Mouse (Mus musculus) liver, embryonic 16.5 days (tissue): ENCODE data around the gene Lsamp. TPM values are rescaled to one million over a fixed set of nuclear protein-coding genes. Genes with fewer than 3 reads are reported as not detected.

ENCODE experiments used
- ATAC-seq: fragments of 200-750 bp; cut with Nextera tagmentation; 2 replicates; pipeline ENCODE4 v1.8.0; 2017; ENCODE audit warnings: low read depth, mild to moderate bottlenecking, moderate number of reproducible peaks, moderate library complexity
- H3K27ac ChIP-seq: fragments of 300-500 bp; sonication (generic); 2 replicates; pipeline ENCODE4 v1.5.1; 2014; ENCODE audit warnings: mild to moderate bottlenecking, low read length
- H3K27me3 ChIP-seq: fragments of 300-500 bp; sonication (generic); 2 replicates; pipeline ENCODE4 v1.6.1; 2014; ENCODE audit warnings: low read depth, low read length, mixed read lengths; ENCODE audit not compliant: control insufficient read depth, insufficient read depth
- H3K36me3 ChIP-seq: fragments of 300-500 bp; sonication (generic); 2 replicates; pipeline ENCODE4 v1.6.1; 2014; ENCODE audit warnings: mild to moderate bottlenecking; ENCODE audit not compliant: control insufficient read depth, insufficient read depth
- H3K4me1 ChIP-seq: fragments of 300-500 bp; sonication (generic); 2 replicates; pipeline ENCODE4 v1.6.1; 2014; ENCODE audit warnings: low read depth, low read length, mixed read lengths; ENCODE audit not compliant: control insufficient read depth
- H3K4me2 ChIP-seq: fragments of 300-500 bp; sonication (generic); 2 replicates; pipeline ENCODE4 v1.6.1; 2014; ENCODE audit warnings: low read depth, low read length, mixed read lengths
- H3K4me3 ChIP-seq: fragments of 300-500 bp; sonication (generic); 2 replicates; pipeline ENCODE4 v1.5.1; 2014; ENCODE audit warnings: low read depth, mild to moderate bottlenecking, low read length
- H3K9ac ChIP-seq: fragments of 300-500 bp; sonication (generic); 2 replicates; pipeline ENCODE4 v1.6.1; 2014; ENCODE audit warnings: low read depth, low read length
- H3K9me3 ChIP-seq: fragments of 300-500 bp; sonication (generic); replicated peaks from 2 replicates; pipeline ENCODE4 v1.6.1; 2016; ENCODE audit warnings: low read length; ENCODE audit not compliant: control insufficient read depth
- WGBS: fragments of 180-500 bp; shearing (Covaris S2); extraction: QIAGEN DNeasy Blood & Tissue Kit; methylation state at CpG from one replicate; pipeline ENCODE4 v1.1.7; 2014; ENCODE audit not compliant: insufficient replicate concordance; 5-methylcytosine and 5-hydroxymethylcytosine counted together
- polyA plus RNA-seq: library from polyadenylated mRNA; unstranded; fragments of >200 nt; fragmentation: Nextera tagmentation; extraction: Ambion mirVana; gene quantifications from 2 replicates; pipeline ENCODE4 v1.2.1, GENCODE M21; 2015

Lsamp gene
- polyA plus RNA-seq, 1 experiment from 2014 or later = 0.15 TPM

- Histone ChIP-seq H3K4me2 (no peak overlapping the region), H3K27me3 (no peaks in the 10 kb centered on the region), H3K9me3 (no peaks in the 10 kb centered on the region), H3K9ac (no peak overlapping the region), H3K4me1 (no peaks in the 10 kb centered on the region), H3K36me3 (no peaks in the 10 kb centered on the region), H3K27ac (no peak overlapping the region), H3K4me3 (no peak overlapping the region)
- ATAC-seq = no peak
- 64% methylated on average over 3 of the region's 3 CpGs for WGBS
Observed at GRCm38 (mm10) chr16:40639621-40640371, 655.6 kb downstream of the Lsamp start.

- Histone ChIP-seq H3K27me3 (no peaks in the 10 kb centered on the region), H3K4me2 (no peak overlapping the region), H3K9ac (no peak overlapping the region), H3K9me3 (no peaks in the 10 kb centered on the region), H3K27ac (no peak overlapping the region), H3K36me3 (no peaks in the 10 kb centered on the region), H3K4me1 (no peaks in the 10 kb centered on the region), H3K4me3 (no peak overlapping the region)
- WGBS = 70% methylated on average over 5 of the region's 5 CpGs
- no peak for ATAC-seq
Observed at GRCm38 (mm10) chr16:40652800-40653199, 668.6 kb downstream of the Lsamp start.

- Histone ChIP-seq H3K9ac (no peak overlapping the region), H3K4me1 (no peaks in the 10 kb centered on the region), H3K4me3 (no peak overlapping the region), H3K36me3 (no peaks in the 10 kb centered on the region), H3K27me3 (no peaks in the 10 kb centered on the region), H3K9me3 (no peaks in the 10 kb centered on the region), H3K4me2 (no peak overlapping the region), H3K27ac (no peak overlapping the region)
- WGBS = 66% methylated on average over 1 of the region's 1 CpGs
- no peak for ATAC-seq
Observed at GRCm38 (mm10) chr16:40653508-40653907, 669.3 kb downstream of the Lsamp start.

- 61% methylated on average over 5 of the region's 5 CpGs for WGBS
- H3K4me3 ChIP-seq = no peak overlapping the region
- H3K27me3 ChIP-seq = no peaks in the 10 kb centered on the region
- no peak overlapping the region for H3K27ac ChIP-seq
- H3K36me3 ChIP-seq = no peaks in the 10 kb centered on the region
- no peaks in the 10 kb centered on the region for H3K4me1 ChIP-seq
- no peaks in the 10 kb centered on the region for H3K9me3 ChIP-seq
- no peak overlapping the region for H3K4me2 ChIP-seq
- no peak for ATAC-seq
- no peak overlapping the region for H3K9ac ChIP-seq
Observed at GRCm38 (mm10) chr16:40656347-40656746, 672.2 kb downstream of the Lsamp start.

GRCm38 (mm10) chr16:40656871-40657270 lies 672.7 kb downstream of the Lsamp start:
- Histone ChIP-seq H3K9me3 (no peaks in the 10 kb centered on the region), H3K36me3 (no peaks in the 10 kb centered on the region), H3K9ac (no peak overlapping the region), H3K27me3 (no peaks in the 10 kb centered on the region), H3K4me3 (no peak overlapping the region), H3K27ac (no peak overlapping the region), H3K4me1 (no peaks in the 10 kb centered on the region), H3K4me2 (no peak overlapping the region)
- 43% methylated on average over 6 of the region's 6 CpGs for WGBS
- ATAC-seq = no peak

- Histone ChIP-seq H3K4me1 (no peaks in the 10 kb centered on the region), H3K9ac (no peak overlapping the region), H3K36me3 (no peaks in the 10 kb centered on the region), H3K27ac (no peak overlapping the region), H3K9me3 (no peaks in the 10 kb centered on the region), H3K4me3 (no peak overlapping the region), H3K4me2 (no peak overlapping the region), H3K27me3 (no peaks in the 10 kb centered on the region)
- ATAC-seq = no peak
Observed at GRCm38 (mm10) chr16:40685531-40685930, 701.4 kb downstream of the Lsamp start.

GRCm38 (mm10) chr16:40692292-40692691 lies 708.1 kb downstream of the Lsamp start:
- no peaks in the 10 kb centered on the region for H3K36me3 ChIP-seq
- no peak overlapping the region for H3K27ac ChIP-seq
- 10% methylated on average over 2 of the region's 2 CpGs for WGBS
- H3K9ac ChIP-seq = no peak overlapping the region
- no peak overlapping the region for H3K4me3 ChIP-seq
- H3K9me3 ChIP-seq = no peaks in the 10 kb centered on the region
- no peaks in the 10 kb centered on the region for H3K4me1 ChIP-seq
- H3K4me2 ChIP-seq = no peak overlapping the region
- ATAC-seq = no peak
- no peaks in the 10 kb centered on the region for H3K27me3 ChIP-seq

GRCm38 (mm10) chr16:40697253-40697652 lies 713.1 kb downstream of the Lsamp start:
- no peaks in the 10 kb centered on the region for H3K36me3 ChIP-seq
- ATAC-seq = no peak
- 77% methylated on average over 3 of the region's 3 CpGs for WGBS

GRCm38 (mm10) chr16:40708558-40708957 lies 724.4 kb downstream of the Lsamp start:
- Histone ChIP-seq H3K9me3 (no peaks in the 10 kb centered on the region), H3K4me3 (no peak overlapping the region), H3K4me1 (no peaks in the 10 kb centered on the region), H3K27ac (no peak overlapping the region), H3K4me2 (no peak overlapping the region), H3K36me3 (no peaks in the 10 kb centered on the region), H3K27me3 (no peaks in the 10 kb centered on the region), H3K9ac (no peak overlapping the region)
- 49% methylated on average over 2 of the region's 2 CpGs for WGBS
- ATAC-seq = no peak

More at GRCm38 (mm10) chr16:40697253-40697652, 713.1 kb downstream of the Lsamp start:
- H3K9me3 ChIP-seq = no peaks in the 10 kb centered on the region
- H3K27me3 ChIP-seq = no peaks in the 10 kb centered on the region
- H3K27ac ChIP-seq = no peak overlapping the region
- H3K4me2 ChIP-seq = no peak overlapping the region
- no peaks in the 10 kb centered on the region for H3K4me1 ChIP-seq
- H3K9ac ChIP-seq = no peak overlapping the region
- no peak overlapping the region for H3K4me3 ChIP-seq
